Mouse (Mus musculus): Measurements from ENCODE around the gene Rnf187.

The Rnf187 gene

GRCm38 (mm10) chr11:58938322-58939087 lies at the start of gene Rnf187:
TSS of gene Rnf187 (minus strand) at chr11:58938916.
- DNase-seq (ENCODE audit: low read depth, low spot score) = peak; percentile 84

GRCm38 (mm10) chr11:58985299-58985917 lies 46.7 kb upstream of the Rnf187 start:
- DNase-seq (ENCODE audit: low read depth, low spot score) = no peak

- no peak for DNase-seq (ENCODE audit: low read depth, low spot score)
Measured at GRCm38 (mm10) chr11:58984657-58985056, 45.9 kb upstream of the Rnf187 start.

DNA sequence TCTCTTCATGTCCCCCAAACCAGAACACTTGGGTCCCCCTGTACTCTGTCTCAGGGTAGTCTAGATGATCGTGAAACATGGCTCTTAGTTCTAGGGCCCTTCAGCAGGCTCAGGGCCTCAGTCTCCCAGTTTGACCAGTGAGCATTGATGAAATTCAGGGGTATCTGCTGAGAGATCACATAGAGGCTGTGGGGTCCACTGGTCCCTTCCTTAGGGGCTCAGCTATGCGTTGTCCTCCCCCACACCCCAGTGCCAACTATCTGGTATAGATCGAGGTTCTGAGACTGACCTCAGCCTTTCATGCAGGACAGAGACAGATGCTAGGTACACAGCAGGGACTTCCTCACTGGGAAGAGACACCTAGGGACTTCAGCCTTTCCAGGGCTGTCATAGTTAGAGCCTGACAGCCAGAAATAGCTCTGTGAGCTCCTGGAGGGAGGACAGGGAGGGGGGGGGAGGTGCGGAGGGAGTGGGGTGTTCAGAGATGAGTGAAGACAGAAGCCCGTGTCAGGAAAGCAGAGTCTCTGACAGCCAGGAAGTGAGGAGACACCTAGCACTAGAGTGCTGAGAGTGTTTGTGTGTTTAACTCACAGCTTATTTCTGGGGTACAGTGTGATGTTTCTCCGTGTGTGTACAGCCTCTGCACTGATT lies 45.1 kb upstream of the Rnf187 start:
- no peak for DNase-seq (ENCODE audit: low read depth, low spot score)

DNA sequence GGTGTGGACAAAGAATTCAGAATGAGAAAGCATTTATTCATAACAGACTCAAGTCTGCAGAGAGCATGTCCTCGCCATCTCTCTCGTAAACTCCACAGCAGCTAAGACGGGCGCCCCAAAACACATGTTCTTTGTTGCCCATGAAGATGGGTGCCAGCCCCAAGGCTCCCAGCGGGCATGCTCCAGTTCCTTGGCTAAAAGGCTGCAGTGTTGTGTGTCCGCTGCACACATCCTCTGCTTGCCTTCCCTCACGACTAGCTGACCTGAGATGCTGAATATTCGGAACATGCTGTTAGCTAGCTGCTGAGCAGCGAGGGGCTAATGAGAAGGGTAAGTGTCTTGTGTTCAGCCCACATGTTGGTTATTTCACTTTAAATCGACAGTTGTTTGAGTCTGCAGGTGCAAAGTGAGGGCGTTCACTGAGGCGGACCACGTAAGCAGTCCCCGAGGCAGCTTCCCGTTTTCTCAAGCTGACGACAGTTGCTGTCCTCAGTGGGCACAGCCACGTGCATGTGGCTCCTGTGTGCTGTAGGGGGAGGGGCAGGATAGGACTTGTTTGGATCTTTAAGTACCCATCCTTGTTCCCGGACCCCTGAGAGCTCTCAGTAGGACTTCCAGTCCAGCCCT lies 43.9 kb upstream of the Rnf187 start:
- DNase-seq (ENCODE audit: low read depth, low spot score) = no peak

DNA sequence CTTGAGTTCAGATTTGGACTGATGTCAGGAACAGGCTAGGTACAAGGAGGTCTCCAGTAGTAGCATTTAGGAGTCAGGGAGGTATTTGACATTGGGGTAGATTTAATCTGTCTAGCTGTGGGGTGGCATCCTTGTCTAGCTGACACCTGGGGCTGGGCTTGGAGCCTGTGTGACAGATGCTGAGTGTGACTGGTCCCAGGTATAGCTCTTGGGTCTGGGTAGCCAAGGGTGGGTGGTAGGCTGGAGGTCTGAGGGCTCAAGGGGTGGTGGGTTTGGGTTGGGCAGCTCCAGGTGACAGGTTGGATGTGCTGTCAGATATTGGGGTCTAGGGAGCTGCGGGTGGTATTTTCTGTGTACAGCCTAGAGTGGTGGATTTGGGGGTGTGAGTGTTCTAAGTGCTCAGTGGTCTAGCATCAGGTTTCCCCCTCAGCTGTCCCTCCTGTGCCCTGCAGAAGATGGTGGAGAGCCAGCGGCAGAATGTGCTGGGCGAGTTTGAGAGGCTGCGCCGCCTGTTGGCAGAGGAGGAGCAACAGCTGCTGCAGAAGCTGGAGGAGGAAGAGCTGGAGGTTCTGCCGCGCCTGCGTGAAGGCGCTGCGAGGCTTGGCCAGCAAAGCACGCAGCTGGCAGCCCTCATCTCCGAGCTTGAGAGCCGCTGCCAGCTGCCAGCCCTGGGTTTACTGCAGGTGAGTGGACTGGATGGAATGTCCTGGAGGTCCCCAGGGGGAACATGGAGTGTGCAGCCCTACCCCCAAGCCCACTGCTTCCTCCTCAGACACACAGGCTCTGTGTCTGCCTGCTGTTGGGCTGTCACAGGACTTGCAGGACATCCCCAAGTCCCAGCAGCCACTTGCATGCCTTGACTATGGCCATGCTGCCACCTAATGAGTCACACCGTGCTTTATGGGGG lies 43.1 kb upstream of the Rnf187 start:
- no peak for DNase-seq (ENCODE audit: low read depth, low spot score)

DNA sequence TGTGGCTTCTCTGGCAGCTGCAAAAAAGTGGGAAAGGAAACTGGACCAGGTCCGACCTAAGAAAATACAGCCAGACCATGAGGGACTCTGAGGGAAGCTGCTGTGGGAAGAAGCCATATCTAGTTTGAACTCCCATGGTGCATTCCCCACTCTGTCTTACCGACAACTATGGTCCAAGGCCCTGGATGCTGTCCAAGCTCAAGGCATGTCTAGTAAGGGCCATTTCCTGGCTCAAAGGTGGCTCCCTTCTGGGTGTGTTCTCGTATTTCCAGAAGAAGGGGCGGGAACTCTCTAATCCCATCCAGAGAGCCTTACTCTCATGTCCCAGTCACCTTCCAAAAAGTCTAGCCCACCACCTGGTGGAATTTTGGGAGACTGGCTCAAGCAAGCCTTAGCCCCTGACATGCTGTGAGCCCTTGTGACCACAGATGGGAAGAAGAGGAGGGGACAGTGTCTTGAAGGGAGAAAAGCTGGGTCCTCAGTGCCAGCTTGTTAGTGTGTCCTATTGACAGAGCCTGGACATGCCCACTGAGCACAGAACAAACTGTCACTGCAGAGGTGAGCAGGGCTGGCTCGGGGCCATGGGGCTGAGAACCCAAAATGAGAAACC lies 41.8 kb upstream of the Rnf187 start:
- no peak for DNase-seq (ENCODE audit: low read depth, low spot score)

DNA sequence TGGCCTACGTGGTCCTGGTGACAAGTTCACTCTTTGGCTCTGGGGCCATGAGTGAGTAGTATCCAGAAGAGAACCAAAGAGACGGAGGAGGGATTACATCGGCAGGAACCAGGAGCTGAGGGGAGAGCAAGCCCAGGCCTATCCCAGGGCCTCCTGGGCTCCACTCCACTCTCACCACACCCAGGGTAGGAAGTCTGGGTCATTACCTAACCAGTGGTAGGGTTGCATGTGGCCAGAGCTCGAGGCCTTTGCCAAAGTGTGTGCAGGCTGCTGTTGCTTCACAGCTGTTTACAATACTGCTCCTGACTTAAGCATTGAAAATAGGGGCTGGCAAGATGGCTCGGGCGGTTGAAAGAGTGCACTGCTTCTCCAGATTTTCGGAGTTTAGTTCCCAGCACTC lies 40.9 kb upstream of the Rnf187 start:
- DNase-seq (ENCODE audit: low read depth, low spot score) = no peak

DNA sequence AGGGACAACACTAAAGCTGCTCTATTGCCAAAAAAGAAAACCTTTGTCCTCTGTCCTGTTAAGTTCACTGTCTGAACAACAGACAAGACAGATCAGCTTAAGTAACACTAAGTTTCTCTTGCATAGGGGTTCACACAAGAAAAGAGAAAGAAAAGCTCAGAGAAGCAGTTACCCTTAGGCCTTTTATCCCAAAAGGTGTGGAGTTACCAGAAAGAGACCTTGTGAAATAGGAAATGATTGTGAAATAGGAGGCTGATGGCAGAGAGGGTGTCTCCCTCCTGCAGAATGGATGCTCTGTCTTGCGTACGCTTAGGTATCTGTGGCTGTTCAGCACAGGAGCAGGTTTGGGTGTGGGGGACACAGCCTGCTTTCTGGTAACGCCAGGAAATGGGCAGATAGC lies 40.5 kb upstream of the Rnf187 start:
- no peak for DNase-seq (ENCODE audit: low read depth, low spot score)

- no peak for DNase-seq (ENCODE audit: low read depth, low spot score)
Measured at GRCm38 (mm10) chr11:58978706-58979030, 40.0 kb upstream of the Rnf187 start.

GRCm38 (mm10) chr11:58978027-58978705 lies 39.5 kb upstream of the Rnf187 start, which contains the start of gene Trim11:
TSS of gene Trim11 (plus strand) at chr11:58978093.
- no peak for DNase-seq (ENCODE audit: low read depth, low spot score)

GRCm38 (mm10) chr11:58977607-58978026 lies 38.9 kb upstream of the Rnf187 start:
- no peak for DNase-seq (ENCODE audit: low read depth, low spot score)

- no peak for DNase-seq (ENCODE audit: low read depth, low spot score)
Measured at GRCm38 (mm10) chr11:58977150-58977549, 38.4 kb upstream of the Rnf187 start.

DNA sequence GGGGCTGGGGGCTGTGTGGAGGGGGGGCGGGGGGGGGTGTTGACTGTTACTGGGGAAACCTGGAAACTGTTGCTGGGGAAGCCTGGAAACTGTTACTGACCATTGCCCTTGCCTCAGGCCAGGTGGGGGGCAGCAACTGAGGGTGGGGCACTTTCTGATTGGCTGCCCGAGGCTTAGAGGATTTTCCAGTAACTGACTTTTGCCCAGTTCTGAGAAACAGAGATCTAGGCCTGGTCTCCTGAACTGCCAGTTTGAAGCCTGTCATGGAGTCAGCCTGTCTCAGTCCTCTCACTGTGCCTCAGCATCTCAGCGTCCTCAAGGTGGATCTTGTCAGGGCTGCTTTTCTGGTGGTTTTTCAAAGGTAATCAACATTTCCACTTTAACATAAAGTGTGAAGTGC lies 35.7 kb upstream of the Rnf187 start:
- no peak for DNase-seq (ENCODE audit: low read depth, low spot score)

- DNase-seq (ENCODE audit: low read depth, low spot score) = no peak
Measured at GRCm38 (mm10) chr11:58971796-58972195, 33.1 kb upstream of the Rnf187 start.

DNA sequence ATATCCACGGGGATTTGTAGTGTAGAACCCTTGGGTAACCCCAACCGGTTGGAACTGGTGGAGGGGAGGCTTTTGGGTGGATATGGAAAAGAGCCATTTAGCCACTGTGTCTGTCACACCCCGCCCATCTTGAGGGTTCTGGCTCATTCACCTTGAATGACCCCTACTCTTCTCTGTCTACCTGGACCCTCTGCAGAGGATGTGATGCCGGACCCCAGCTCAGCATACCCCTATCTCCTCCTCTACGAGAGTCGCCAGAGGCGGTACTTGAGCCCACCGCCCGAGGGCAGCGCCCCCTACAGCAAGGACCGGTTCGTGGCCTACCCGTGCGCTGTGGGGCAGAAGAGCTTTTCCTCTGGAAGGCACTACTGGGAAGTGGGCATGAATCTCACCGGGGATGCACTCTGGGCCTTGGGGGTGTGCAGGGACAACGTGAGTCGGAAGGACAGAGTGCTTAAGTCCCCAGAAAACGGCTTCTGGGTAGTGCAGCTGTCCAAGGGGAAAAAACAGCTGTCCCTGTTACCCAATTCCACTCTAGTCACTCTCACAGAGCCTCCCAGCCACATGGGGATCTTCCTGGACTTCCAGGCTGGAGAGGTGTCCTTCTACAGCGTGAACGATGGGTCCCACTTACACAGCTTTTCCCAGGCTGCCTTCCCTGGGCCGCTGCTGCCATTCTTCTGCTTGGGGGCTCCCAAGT lies 32.3 kb upstream of the Rnf187 start:
- no peak for DNase-seq (ENCODE audit: low read depth, low spot score)

DNA sequence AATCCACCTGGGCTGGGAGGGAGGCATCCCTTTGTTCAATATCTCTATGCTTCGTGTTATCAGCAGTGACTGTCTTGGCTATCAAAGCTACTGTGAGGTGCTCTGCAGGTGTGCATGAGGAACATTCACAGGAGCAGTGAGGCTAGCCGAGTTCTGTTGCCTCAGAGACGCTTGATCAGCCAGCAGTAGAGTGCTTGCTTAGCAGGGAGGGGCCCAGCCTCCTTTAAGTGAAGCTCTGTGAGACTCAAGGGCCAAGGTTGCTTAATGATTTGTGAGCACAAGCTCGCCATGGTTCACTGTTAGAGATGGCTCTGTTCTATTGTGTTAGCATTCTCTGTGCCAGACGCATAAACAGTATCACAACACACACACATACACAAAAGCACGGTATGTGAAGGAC lies 30.9 kb upstream of the Rnf187 start:
- no peak for DNase-seq (ENCODE audit: low read depth, low spot score)

DNA sequence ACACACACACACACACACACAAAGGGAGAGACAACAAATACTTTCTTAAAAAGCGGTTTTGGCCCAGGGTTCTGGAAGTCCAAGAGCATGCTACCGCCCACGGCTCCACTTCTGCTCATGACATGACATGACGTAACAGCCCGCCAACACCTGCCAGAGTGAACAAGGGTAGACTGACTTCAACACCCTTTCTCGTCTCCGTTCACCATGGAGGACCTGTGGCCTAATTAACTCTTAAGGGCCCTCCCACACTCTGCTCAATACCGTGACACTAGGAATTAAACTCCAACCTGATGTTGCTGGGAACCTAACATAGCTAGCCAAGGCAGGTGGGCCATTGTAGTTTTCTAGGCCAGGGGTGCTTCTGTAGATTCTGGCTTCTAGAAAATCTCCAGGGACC lies 30.3 kb upstream of the Rnf187 start:
- DNase-seq (ENCODE audit: low read depth, low spot score) = no peak

GRCm38 (mm10) chr11:58968551-58968950 lies 29.8 kb upstream of the Rnf187 start:
- DNase-seq (ENCODE audit: low read depth, low spot score) = no peak

DNA sequence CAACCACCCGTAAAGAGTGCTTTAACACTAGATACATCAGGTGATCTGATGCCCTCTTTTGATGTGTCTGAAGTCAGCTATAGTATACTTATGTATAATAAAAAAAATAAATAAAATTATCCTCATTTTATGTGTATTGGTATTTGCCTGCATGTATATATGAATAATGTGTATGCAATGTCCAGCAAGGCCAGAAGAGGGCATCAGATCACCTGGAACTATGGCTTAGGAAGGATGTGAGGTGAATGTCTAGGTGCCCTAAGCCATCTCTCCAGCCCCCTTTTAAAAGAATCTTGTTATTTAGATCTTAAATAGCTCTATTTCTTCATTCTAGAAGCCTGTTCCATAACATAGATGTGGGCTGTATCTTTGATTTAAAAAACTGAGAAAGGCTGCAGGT lies 28.6 kb upstream of the Rnf187 start:
- DNase-seq (ENCODE audit: low read depth, low spot score) = no peak

All from embryo, embryonic 11.5 days (tissue).